Mouse (Mus musculus): ENCODE data around the gene Prtg. TPM values are rescaled to one million over a fixed set of nuclear protein-coding genes. Genes with fewer than 3 reads are reported as not detected.

The Prtg gene
- total and polyA plus RNA-seq, 3 experiments = 0.04 to 0.21 (median 0.17) TPM

DNA sequence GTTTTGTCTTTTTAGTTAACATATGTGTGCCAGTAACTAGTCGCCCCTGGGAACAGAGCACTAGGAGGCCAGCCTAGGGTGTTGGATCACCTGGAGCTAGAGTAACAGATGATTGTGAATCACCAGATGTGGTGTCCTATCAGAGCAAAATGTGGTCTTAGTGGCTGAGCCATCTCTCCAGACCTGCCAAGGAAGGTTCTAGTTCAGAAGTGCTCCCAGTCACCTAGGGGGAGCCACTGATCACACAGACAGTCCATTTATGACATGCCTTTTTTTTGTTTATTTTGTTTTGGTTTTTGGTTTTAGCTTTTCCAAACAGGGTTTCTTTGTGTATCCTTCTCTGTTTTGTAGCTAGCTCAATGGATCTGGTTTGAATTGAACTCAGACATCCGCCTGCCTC, 104.7 kb downstream of the Prtg start:
- DNase-seq = no peak

DNA sequence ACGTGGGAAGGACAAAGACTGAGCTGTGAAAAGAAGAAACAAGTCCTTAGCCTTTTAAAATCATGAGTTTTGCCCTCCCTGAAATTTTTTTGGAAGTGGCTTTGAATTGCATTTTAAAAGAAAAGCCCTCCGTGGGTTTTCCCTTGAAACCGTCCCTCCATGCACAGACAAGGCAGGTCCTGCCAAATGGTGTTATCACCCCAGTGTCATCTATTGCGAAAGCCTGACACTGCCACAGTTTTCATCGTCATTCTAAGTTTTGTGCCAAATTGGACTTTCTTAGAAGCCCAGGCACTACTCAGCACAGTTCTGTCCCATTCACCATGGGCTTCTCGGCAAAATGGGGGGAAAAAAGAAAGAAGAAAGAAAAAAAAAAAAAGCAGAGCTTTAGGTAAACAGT, 106.9 kb downstream of the Prtg start:
- peak; percentile 29 for DNase-seq

DNA sequence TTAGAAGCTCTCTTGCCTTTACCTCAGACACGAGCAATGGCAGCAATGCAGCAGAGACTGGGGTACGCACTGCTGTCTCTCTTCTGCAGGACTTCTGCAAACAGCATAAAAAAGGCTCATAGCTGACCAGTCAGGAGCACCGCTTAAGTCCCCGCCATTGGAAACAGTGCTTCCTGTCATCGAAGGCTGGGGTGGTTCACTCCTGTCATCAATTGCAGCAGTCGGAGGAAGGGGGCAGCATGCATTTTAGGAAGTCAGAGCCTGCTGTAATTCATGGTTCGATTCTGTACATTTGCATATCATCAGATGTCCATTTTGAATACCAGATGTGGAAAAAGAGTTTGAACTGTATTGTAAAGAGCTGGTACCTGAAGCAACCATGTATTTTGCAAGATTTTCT, 109.1 kb downstream of the Prtg start:
- no peak for DNase-seq

DNA sequence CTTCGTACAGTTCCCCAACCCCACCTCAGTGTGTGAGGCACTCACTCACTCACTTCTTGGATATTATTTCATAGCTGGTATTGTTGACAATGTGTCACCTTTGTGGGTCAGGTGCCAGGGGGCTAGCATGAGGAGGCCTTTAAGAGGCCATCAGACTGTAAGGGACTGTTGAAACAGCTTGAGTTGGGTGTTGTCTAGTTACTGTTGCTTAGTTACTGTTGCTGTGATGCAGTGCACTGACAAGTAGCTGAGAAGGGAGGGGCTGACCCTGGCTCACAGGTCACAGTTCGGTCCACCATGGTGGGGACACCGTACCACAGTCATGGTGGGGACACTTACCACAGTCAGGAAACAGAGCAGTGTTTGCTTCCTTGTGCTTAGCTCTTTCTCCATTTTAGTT, 116.4 kb downstream of the Prtg start:
- DNase-seq = no peak

DNA sequence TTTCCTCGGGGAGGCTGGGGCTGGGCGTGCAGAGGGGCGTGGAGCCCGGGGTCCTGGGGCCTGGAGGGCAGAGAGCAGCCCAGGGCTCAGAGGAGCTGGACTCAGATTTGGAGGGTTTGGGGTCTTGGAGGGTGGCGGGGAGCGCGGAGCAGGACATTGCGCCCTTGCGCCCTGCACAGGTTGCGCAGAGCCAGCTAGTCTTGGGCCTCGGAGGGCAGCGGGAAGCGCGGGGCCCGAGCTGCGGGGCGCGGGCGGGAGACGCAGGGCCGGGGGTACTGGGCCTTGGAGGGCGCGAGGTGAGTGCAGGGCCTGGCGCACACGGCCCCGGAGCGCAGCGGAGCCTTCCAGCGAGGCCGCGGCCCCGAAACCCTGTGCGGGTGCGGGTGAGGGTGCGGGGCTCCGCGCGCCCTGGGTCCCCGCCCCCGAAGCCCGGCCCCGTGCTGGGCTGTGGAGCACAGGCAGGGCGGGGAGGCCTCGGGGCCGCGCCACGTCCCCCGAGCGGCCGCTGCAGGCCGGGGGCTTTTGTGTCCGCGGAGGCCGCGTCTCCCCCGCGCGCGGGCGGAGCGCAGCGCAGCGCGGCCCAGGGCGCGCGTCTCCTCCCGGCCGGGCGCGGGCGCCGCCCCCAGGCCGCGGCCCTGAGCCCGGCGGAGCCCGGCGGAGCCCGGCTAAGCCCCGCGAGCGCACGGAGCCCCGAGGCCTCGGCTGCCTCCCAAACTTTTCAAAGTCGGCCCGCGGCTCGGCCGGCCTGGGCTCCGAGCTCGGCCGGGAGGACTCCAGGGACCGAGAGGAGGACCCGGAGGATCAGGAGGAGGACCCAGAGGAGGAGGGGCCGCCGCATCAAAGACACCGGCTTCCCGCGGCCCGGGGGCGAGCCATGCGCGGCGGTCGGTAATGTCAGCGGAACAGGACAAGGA, 118.6 kb downstream of the Prtg start, which contains the start of gene Pygo1:
Gene Pygo1, plus strand, starts transcription at position 625 of the 914 bp plus-strand sequence.
- peak; percentile 70 for DNase-seq

DNA sequence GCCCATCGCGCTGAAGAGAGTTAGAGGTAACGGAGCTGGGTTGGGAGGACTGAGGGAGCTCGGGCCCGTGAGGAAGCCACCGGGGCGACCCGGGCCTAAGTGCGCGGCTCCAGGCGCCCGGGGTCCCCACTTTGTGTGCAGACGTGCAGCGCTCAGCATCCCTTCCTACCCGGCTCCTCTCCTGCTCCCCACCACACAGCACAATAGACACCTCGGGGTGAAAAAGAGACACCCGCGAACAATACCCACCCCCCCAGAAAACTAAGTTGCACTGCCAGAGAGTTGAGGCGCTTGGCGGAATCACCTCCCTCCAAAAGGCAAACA, 119.2 kb downstream of the Prtg start:
- no peak for DNase-seq

DNA sequence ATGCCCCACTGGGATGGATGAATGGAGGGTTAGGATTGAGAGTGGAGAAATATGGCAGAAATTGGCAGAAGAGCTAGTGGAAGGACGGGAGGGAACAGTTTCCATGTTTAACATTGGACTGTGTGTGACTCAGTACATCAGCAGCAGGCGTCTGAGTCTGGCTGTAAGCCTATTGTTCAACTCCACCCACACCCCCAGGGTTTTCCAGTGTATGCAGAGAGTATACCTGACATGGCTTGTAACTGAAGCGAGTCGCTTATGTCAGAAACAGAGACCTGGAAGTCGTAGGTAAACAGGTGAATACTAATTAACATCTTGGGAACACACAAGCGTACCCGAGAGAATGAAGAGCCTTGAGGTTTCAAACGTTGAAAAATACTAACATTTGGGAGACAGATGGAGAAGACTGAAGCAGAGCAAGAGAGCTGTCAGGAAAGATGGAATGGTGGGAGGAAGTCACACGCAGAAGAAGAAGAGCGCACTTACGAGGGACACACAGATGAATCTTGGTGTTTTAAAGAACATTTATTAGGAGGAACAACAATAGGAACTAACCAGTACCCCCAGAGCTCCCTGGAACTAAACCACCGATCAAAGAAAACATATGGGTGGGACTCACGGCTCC, 124.6 kb downstream of the Prtg start:
- DNase-seq = no peak

DNA sequence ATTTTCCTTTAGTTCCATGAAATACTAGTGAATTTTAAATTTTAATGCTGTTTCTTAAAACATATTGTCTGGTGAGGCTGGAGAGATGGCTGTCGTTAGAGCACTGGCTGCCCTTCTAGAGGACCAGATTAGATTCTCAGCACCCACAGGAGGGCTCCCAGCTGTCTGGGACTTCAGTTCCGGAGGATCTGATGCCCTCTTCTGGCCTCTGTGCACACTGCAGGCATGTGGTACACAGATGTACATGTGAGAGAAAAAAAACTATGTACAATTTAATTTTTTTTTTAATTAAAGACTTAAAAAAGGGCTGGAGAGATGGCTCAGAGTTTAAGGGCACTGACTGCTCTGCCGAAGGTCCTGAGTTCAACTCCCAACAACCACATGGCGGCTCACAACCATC, 128.6 kb downstream of the Prtg start:
- no peak for DNase-seq

DNA sequence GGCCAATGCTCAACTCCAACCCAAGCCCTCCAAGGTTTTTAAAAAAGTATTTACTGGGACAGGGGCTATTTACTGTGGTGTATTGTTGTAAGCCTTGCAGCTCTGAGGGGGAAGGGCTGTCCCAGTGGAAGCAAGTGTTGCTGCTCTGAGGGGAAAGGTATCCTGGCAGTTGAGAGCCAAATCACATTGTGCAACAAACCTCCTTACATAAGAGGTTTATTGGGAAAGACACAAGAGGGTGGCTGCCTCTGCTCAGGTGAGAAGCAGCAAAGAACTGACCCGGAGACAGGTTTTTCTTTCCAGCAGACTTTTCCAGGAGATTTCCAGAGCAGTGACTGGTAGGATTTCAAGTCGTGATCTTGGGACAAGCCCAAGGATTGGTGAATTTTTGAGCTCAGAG, 129.6 kb downstream of the Prtg start:
- DNase-seq = no peak

DNA sequence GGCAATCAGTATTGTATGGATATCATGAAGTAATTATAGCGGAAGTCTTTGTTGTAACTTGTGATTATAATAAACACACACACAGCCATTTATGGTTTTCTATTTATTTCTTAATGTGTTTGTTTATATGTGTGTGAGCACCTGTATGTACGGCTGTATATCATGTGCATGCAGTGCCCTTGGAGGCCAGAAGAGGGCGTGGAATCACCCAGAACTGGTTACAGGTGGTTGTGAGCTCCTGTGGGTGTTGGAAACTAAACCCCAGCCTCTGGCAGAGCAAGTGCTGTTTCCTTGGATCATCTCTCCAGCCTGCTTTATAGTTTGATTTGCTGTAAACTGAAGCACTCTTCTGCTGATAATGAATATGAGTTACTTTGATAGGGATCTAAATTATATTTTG, 136.8 kb downstream of the Prtg start:
- DNase-seq = no peak

DNA sequence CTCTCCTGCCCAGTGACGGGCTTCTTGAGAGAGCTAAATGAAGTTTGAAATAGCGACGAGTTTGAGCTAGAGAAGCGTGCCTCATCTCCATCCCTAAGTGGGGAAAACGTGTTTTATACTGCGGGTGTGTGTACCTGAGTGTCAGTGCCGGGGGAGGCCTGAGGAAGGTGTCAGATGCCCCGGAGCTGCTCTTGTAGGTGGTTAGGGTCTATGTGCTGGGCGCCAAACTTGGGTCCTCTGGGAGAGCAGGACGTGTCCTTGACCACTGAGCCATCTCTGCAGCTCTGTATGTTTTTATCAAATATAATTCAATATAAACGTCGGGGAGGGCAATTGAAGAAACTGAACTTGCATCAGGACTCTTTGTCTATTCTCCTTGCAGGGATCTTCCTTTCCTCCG, 137.6 kb downstream of the Prtg start:
- DNase-seq = no peak

DNA sequence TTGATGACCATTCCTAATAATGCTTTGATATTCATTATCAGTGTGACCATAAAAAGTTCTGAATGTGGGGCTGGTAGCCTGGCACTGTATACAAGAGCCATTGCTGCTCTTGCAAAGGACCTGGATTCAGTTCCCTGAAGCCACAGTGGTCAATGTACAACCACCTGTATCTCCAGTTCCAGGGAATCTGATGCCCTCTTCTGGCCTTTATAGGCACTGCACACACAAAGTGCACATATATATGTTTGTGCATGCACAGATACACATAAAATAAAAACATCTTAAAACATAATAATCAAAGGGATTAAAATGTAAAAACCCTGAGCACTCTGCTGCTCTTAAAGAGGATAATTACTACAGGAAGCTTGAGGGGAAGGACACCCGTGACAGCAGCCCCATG, 140.3 kb downstream of the Prtg start:
- DNase-seq = no peak

DNA sequence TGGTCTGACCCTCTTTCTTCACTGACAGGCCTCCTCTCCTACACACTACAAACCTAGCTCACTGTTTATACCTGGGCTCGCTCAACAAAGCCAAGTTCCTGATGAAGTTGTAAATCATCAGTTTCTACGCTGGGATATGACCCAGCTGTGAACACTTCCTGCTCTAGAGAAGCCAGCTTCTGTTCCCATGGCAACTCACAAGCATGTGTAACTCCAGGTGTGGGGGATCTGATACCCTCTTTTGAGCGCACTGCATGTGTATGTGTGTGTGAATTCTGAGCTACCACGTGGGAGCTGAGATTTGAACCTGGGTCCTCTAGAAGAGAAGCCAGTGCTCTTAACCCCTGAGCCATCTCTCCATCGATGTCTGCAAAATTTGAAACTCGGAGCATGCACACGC, 142.9 kb downstream of the Prtg start:
- no peak for DNase-seq

DNA sequence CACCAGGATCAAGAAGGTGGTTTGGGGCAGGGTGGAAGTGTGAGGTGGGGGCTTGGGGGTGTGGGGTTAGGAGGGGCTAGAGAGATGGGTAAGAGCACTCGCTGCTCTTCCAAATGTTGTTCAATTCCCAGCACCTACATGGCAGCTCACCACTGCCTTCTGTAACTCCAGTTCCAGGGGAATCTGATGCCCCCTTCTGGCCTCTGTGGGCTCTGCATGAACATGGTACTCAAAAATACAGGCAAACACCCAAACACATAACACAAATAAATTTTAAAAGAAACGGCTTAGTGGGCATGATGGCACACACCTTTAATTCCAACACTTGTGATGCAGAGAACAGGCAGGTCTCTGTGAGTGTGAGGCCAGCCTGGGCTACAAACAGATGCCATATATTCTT, 148.1 kb downstream of the Prtg start:
- DNase-seq = peak; percentile 22

DNA sequence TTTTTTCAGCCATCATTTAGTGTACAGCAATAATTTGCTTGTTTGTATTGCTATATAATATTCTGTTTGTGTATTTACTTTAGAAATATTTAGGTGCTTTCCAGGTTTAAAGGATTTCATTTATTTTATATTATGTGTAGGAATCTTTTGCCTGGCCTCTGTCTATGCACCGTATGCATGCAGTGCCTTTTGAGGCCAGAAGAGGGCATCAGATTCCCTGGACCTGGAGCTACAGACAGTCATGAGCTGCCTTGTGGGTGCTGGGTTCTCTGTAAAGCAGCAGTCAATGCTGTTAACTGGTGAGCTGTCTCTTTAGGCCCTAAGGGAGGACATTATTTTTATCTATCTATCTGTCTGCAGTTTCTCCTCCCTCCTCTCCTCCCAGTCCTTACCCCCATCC, 148.9 kb downstream of the Prtg start:
- peak; percentile 34 for DNase-seq

DNA sequence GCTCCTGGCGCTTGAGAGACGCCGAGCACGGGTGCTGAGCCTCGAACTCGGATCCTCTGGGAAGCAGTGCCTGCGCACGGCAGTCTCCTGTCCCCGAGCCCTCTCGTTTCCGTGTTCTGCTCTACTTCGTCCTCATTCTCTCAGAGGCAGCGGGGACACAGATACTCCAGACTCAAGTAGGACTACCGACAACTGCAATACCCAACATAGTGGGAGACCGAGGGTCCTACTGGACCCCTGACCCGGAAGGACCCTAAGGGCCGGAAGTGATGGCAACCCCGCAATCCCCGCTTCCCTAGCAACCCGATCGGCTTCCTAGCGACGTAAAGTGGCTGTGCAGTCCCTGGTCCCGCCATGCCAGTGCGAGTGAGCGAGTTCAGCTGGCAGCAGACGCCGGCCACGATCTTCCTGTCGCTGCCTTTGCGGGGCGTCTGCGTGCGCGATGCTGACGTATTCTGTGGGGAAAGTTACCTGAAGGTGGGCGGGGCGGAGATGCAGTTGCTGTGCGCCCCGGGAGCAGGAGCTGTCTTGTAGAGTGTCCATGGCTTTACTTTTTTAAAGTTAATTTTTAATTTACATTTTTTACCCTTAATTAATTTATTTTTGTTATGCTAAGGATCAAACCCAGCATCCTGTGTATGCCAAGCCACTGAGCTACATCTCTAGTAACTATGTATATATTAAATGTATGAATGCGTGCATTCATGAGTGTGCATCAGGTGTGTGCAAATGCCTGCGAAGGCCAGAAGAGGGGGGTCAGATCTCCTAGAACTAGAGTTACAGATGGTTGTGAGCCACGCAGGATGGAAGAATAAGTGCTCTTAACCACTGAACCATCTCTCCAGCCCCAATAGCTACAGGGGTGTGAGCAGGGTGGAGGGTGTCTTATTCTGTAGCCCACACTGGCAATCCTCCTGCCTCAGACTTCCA, 152.1 kb downstream of the Prtg start, which contains the start of the genes Dyx1c1 and Gm44503:
Gene Dyx1c1, plus strand, starts transcription at position 265 of the 930 bp plus-strand sequence.
Gene Gm44503, plus strand, starts transcription at position 332 of the 930 bp plus-strand sequence.
- peak; percentile 85 for DNase-seq

DNA sequence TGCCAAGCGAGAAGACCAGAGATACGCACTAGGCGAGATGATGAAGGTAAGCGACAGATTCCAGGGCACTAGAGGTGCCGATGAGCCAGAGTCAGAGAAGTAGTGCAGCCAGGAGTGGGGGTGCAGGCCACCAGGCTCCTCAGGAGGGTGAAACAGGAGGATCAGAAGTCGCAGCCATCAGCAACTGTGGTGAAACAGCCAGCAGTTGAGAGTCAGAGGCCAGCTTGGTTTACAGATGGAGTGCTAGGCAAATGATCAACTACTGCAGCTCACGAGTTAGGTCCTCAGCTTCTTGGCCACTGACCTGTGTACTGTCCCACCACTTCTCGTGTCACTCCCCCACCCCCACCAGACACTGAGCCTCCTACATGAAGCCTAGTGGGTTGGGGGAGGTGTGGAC, 154.7 kb downstream of the Prtg start:
- no peak for DNase-seq

DNA sequence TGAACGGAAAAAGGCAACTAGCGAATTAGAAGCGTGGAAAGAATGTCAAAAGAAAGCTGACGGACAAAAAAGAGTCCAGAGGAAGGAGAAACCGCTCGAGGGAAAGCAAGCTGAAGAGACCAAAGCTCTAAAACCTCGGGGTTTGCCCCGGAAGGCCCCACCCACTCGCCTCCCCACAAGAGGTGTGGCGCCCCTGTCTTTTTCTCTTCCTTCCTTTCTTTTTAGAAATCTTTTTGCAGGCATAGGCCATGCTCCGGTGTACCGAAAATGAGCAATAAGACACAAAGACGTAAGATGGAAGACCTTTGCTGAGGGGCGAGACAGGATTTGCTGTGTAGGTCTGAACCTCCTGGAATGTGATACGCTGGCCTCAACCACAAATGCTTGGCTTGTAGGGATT, 155.3 kb downstream of the Prtg start:
- DNase-seq = no peak

Measured in adrenal gland, adult 2 months (tissue).